Mouse (Mus musculus): ENCODE measurements at regions not wholly inside any gene's neighbourhood (a gene's known extent, or its start where the extent isn't known, plus 50 kb on each side); places are given as distances from the start of the nearest gene placed in this dataset.

DNA sequence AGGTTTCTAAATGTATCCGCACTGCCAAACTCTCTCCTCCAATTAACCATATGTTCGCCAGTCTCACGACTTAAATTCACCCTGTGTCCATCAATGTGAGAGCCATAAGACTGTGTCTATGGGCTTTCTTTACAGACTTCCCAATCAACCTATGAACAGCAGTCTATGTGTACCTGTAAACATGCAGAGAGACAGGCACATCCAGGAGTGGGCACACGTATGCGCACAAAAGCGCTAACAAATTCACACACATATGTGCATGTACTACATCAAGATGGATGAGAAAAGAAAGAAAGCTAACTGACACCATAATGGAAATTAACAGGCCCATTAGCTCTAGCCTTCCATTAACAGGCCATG, 358.8 kb downstream of the Synb start:
- H3K4me1 ChIP-seq (ENCODE audit: control insufficient read depth in 1 of 2, insufficient read depth in 2 of 2, low read length in 2 of 2) = no peaks in the 10 kb centered on the region
- H3K27ac ChIP-seq (ENCODE audit: control insufficient read depth, low read depth, low read length) = no peak overlapping the region
- H3K27me3 ChIP-seq (ENCODE audit: control insufficient read depth in 1 of 2, insufficient read depth in 2 of 2, low read length in 2 of 2) = no peaks in the 10 kb centered on the region
- TF ChIP-seq NELFE (IDR thresholded peaks at IDR 0.05; ENCODE audit: low read depth, low read length) (no peak), POLR2AphosphoS5 (IDR thresholded peaks at IDR 0.05; ENCODE audit: borderline replicate concordance, low read depth, low read length) (no peak), MAFK (IDR thresholded peaks at IDR 0.05; ENCODE audit: borderline replicate concordance, low read depth, low read length) (no peak), CHD2 (IDR thresholded peaks at IDR 0.05; ENCODE audit: low read length) (no peak), MAZ (IDR thresholded peaks at IDR 0.05; ENCODE audit: low read depth, low read length) (no peak), SMC3 (IDR thresholded peaks at IDR 0.05; ENCODE audit: low read depth, low read length) (no peak), POLR2A (IDR thresholded peaks at IDR 0.05; ENCODE audit: control insufficient read depth in 1 of 2, insufficient read depth in 1 of 2, low read depth in 1 of 2, low read length in 2 of 2, poor library complexity in 1 of 2) (no peak), ELF1 (IDR thresholded peaks at IDR 0.05; ENCODE audit: low read depth, low read length) (no peak), USF1 (IDR thresholded peaks at IDR 0.05; ENCODE audit: low read depth, low read length) (no peak), ZKSCAN1 (IDR thresholded peaks at IDR 0.05; ENCODE audit: low read depth, low read length) (no peak), MYB (IDR thresholded peaks at IDR 0.05; ENCODE audit: low read depth, low read length) (no peak), TAL1 (IDR thresholded peaks at IDR 0.05; ENCODE audit: low read length) (no peak), JUND (IDR thresholded peaks at IDR 0.05; ENCODE audit: low read depth, low read length) (no peak)
- H3K9me3 ChIP-seq (replicated peaks; ENCODE audit: insufficient read depth, low read length) = no peaks in the 10 kb centered on the region
- H3K79me2 ChIP-seq (ENCODE audit: control insufficient read depth, insufficient read depth, low read length, poor library complexity) = no peaks in the 10 kb centered on the region
- H3K9ac ChIP-seq (ENCODE audit: control insufficient read depth, low read depth, low read length, poor library complexity, severe bottlenecking) = no peak overlapping the region
- no peaks in the 10 kb centered on the region for H3K36me3 ChIP-seq (ENCODE audit: control insufficient read depth in 1 of 2, insufficient read depth in 2 of 2, low read length in 2 of 2)
- no peak for DNase-seq (ENCODE audit: low read depth, low spot score)
- no peak overlapping the region for H3K4me3 ChIP-seq (ENCODE audit: control insufficient read depth in 1 of 2, insufficient read depth in 1 of 2, low read depth in 2 of 2, low read length in 2 of 2)

DNA sequence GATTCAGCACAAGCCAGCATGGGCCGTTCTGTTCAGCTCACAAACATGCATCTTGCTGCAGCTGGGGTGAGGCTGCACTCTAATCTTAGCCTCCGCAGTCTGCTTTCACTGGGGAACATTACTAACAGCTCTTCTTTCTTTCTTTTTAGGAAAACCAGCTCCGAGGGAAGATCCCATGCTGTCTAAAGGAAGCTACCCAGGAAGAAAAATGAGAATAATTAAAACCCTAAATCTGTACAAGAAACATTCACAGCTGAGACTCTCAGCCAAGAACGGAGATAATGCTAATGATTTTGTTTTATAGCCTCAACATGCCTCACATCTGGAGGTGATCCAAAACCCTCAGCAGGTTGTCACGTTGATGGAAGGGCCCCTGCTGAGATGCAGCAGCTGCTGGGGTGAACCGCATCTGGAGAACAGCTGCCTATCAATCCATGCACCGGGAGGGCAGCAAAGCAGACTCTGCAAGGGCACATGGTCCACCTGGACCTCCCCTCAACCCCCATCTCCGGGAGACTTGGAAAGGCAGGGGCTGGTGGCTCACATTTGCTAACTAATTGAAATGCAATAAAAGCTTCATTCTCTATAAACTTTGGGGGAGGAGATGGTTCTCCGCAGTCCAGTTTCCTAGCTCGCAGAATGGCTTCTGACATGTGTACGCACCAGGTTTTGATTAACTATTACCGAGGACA, 359.3 kb downstream of the Synb start:
- TF ChIP-seq ZNF384 (IDR thresholded peaks at IDR 0.05; ENCODE audit: low read depth, low read length) (no peak), CHD2 (IDR thresholded peaks at IDR 0.05; ENCODE audit: low read length) (no peak), TAL1 (IDR thresholded peaks at IDR 0.05; ENCODE audit: low read length) (no peak), POLR2AphosphoS5 (IDR thresholded peaks at IDR 0.05; ENCODE audit: borderline replicate concordance, low read depth, low read length) (no peak), ELF1 (IDR thresholded peaks at IDR 0.05; ENCODE audit: low read depth, low read length) (no peak), ZKSCAN1 (IDR thresholded peaks at IDR 0.05; ENCODE audit: low read depth, low read length) (no peak), MEF2A (IDR thresholded peaks at IDR 0.05; ENCODE audit: extremely low read depth, insufficient replicate concordance, low read depth, low read length, poor library complexity, severe bottlenecking) (no peak)
- Histone ChIP-seq H3K27ac (ENCODE audit: control insufficient read depth, low read depth, low read length) (no peak overlapping the region), H3K4me1 (ENCODE audit: control insufficient read depth in 1 of 2, insufficient read depth in 2 of 2, low read length in 2 of 2) (no peaks in the 10 kb centered on the region), H3K9me3 (replicated peaks; ENCODE audit: insufficient read depth, low read length) (no peaks in the 10 kb centered on the region), H3K79me2 (ENCODE audit: control insufficient read depth, insufficient read depth, low read length, poor library complexity) (no peaks in the 10 kb centered on the region), H3K9ac (ENCODE audit: control insufficient read depth, low read depth, low read length, poor library complexity, severe bottlenecking) (no peak overlapping the region), H3K4me3 (ENCODE audit: control insufficient read depth in 1 of 2, insufficient read depth in 1 of 2, low read depth in 2 of 2, low read length in 2 of 2) (no peak overlapping the region), H3K27me3 (ENCODE audit: control insufficient read depth in 1 of 2, insufficient read depth in 2 of 2, low read length in 2 of 2) (no peaks in the 10 kb centered on the region), H3K36me3 (ENCODE audit: control insufficient read depth in 1 of 2, insufficient read depth in 2 of 2, low read length in 2 of 2) (no peaks in the 10 kb centered on the region)
- no peak for DNase-seq (ENCODE audit: low read depth, low spot score)

All from MEL (cell line).